Mouse (Mus musculus) liver, postnatal 0 days (tissue): ENCODE data around the gene Trappc5. TPM values are rescaled to one million over a fixed set of nuclear protein-coding genes. Genes with fewer than 3 reads are reported as not detected.

Experiments used
- ATAC-seq: fragments of 200-750 bp; cut with Nextera tagmentation; 2 replicates; pipeline ENCODE4 v1.8.0; 2017; ENCODE audit warnings: mild to moderate bottlenecking, moderate library complexity
- DNase-seq: peaks from one replicate; pipeline ENCODE4 v3.0.0-alpha.2; 2016
- H3K27ac ChIP-seq: fragments of 300-500 bp; sonication (generic); 2 replicates; pipeline ENCODE4 v1.5.1; 2014; ENCODE audit warnings: antibody characterized with exemption, moderate library complexity, mild to moderate bottlenecking, low read depth
- H3K27me3 ChIP-seq: fragments of 300-500 bp; sonication (generic); 2 replicates; pipeline ENCODE4 v1.6.1; 2014; ENCODE audit warnings: low read length, control low read depth, mixed read lengths; ENCODE audit not compliant: insufficient read depth
- H3K36me3 ChIP-seq: fragments of 300-500 bp; sonication (generic); replicated peaks from 2 replicates; pipeline ENCODE4 v1.6.1; 2014; ENCODE audit warnings: mild to moderate bottlenecking, control low read depth, low read length, moderate library complexity, mixed read lengths; ENCODE audit not compliant: insufficient read depth
- H3K4me1 ChIP-seq: fragments of 300-500 bp; sonication (generic); 2 replicates; pipeline ENCODE4 v1.6.1; 2014; ENCODE audit warnings: antibody characterized with exemption, mild to moderate bottlenecking, control low read depth; ENCODE audit not compliant: insufficient read depth
- H3K4me2 ChIP-seq: fragments of 300-500 bp; sonication (generic); 2 replicates; pipeline ENCODE4 v1.6.1; 2014; ENCODE audit warnings: low read depth, mild to moderate bottlenecking, low read length, moderate library complexity, mixed read lengths
- H3K4me3 ChIP-seq: fragments of 300-500 bp; sonication (generic); 2 replicates; pipeline ENCODE4 v1.5.1; 2014; ENCODE audit warnings: low read depth, low read length
- H3K9ac ChIP-seq: fragments of 300-500 bp; sonication (generic); replicated peaks from 2 replicates; pipeline ENCODE4 v1.6.1; 2014; ENCODE audit warnings: mild to moderate bottlenecking, moderate library complexity
- H3K9me3 ChIP-seq: fragments of 300-500 bp; sonication (generic); 2 replicates; pipeline ENCODE4 v1.6.1; 2016; ENCODE audit warnings: mild to moderate bottlenecking, control low read depth, low read length, mixed read lengths
- CTCF ChIP-seq: sonication (generic); IDR thresholded peaks from 2 replicates; pipeline ENCODE4 v1.5.1; 2016; ENCODE audit warnings: antibody characterized with exemption, low read depth
- EP300 ChIP-seq: IDR thresholded peaks from 2 replicates; pipeline ENCODE4 v1.6.1; 2016; ENCODE audit warnings: antibody characterized with exemption, low read depth, mild to moderate bottlenecking
- WGBS: fragments of 180-500 bp; shearing (Covaris S2); extraction: QIAGEN DNeasy Blood & Tissue Kit; methylation state at CpG from one replicate; pipeline ENCODE4 v1.1.7; 2014; ENCODE audit not compliant: insufficient replicate concordance; 5-methylcytosine and 5-hydroxymethylcytosine counted together
- polyA plus RNA-seq: library from polyadenylated mRNA; unstranded; fragments of >200 nt; fragmentation: Nextera tagmentation; extraction: Ambion mirVana; gene quantifications from 2 replicates; pipeline ENCODE4 v1.2.1, GENCODE M21; 2015

Gene Trappc5
- polyA plus RNA-seq, 1 experiment from 2014 or later = 16.6 TPM

DNA sequence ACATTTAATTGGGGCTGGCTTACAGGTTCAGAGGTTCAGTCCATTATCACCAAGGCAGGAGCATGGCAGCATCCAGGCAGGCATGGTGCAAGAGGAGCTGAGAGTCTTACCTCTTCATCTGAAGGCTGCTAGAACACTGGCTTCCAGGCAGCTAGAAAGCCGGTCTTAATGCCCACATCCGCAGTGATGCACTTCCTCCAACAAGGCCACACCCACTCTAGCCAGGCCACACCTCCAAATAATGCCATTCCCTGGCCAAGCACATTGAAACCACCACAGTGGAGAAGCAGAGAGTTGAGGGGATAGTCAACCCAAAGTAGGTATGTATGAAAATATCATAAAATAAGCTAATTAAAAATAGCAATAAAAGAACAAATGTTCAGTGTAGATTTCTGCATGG is 5.7 kb upstream of the Trappc5 start:
- Histone ChIP-seq H3K9me3 (no peaks in the 10 kb centered on the region), H3K9ac (no peak overlapping the region), H3K4me1 (peaks cover 3% of the 10 kb centered on the region; the same call in 1 of the 2 replicates), H3K36me3 (no peaks in the 10 kb centered on the region), H3K4me3 (no peak overlapping the region), H3K4me2 (peak overlapping the region; percentile 49; the same call in 1 of the 2 replicates), H3K27me3 (no peaks in the 10 kb centered on the region), H3K27ac (no peak overlapping the region)
- WGBS = 56% methylated on average over 2 of the region's 2 CpGs
- no peak for ATAC-seq
- TF ChIP-seq CTCF (no peak), EP300 (no peak)
- DNase-seq = peak; percentile 60

DNA sequence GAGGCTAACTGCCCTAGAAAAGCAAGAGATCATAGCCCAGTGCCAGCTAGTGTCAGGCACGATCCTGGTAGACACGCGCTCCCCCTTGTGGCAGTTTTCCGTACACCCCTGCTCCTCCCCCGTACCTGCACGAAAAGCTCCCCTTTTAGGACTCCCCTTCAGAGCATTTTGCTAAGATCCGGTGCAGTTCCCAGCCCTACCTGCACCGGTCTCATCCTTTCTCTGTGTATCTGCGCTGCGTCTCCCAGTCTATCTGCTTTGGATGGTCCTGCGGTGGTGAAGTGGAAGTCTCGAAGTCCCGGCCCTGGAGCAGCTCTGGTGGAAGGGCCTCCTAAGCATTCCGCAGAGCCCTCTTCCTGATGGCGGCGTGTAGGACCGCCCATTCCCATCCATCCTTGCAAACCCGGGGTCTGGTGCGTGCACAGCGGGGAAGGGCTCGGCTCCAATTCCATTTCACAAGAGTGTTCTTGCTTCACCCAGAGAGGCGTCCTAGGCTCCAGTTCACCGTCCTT is 4.1 kb upstream of the Trappc5 start, which contains the start of gene Fcor:
Gene Fcor, minus strand, starts transcription at position 383 of the 512 bp plus-strand sequence.
- Histone ChIP-seq H3K4me2 (peak within 1 kb of the TSS; percentile 82), H3K9ac (peak within 1 kb of the TSS; percentile 47), H3K4me1 (peaks cover 8% of the 10 kb centered on the region), H3K4me3 (peak within 1 kb of the TSS; percentile 54), H3K36me3 (no peaks in the 10 kb centered on the region), H3K27me3 (no peaks in the 10 kb centered on the region), H3K27ac (peak within 1 kb of the TSS; percentile 1; the same call in 1 of the 2 replicates), H3K9me3 (no peaks in the 10 kb centered on the region)
- 0 out of 2 replicates have a peak, but pooled peaks have one; percentile 11 for TF ChIP-seq EP300
- TF ChIP-seq CTCF = peak; percentile 95
- DNase-seq (peak; percentile 88), ATAC-seq (peak; percentile 66)
- WGBS = 2% methylated on average over 23 of the region's 23 CpGs

DNA sequence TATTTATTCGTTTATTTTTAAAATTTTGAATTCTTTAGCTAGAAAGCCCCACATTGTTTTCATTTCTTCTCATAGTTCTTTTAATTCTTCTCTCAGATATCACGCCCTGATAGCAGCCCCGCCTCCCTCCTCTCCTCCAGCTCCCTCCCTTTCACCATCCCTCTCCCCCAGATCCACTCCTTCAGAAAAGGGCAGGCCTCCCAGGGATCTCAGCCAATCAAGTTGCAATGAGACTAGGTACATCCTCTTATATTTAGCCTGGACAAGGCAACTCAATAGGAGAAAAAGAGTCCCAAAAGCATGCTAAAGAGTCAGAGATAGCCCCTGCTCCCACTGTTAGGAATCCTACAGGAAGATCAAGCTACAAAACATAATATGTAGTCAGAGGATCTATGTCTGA is 1.4 kb upstream of the Trappc5 start:
- Histone ChIP-seq H3K9me3 (no peaks in the 10 kb centered on the region), H3K4me2 (no peak overlapping the region), H3K36me3 (peaks cover 10% of the 10 kb centered on the region), H3K9ac (no peak overlapping the region), H3K4me1 (peaks cover 19% of the 10 kb centered on the region), H3K27me3 (no peaks in the 10 kb centered on the region), H3K4me3 (no peak overlapping the region), H3K27ac (no peak overlapping the region)
- ATAC-seq (no peak), DNase-seq (no peak)
- TF ChIP-seq EP300 (no peak), CTCF (no peak)
- WGBS = 57% methylated on average over 3 of the region's 3 CpGs

DNA sequence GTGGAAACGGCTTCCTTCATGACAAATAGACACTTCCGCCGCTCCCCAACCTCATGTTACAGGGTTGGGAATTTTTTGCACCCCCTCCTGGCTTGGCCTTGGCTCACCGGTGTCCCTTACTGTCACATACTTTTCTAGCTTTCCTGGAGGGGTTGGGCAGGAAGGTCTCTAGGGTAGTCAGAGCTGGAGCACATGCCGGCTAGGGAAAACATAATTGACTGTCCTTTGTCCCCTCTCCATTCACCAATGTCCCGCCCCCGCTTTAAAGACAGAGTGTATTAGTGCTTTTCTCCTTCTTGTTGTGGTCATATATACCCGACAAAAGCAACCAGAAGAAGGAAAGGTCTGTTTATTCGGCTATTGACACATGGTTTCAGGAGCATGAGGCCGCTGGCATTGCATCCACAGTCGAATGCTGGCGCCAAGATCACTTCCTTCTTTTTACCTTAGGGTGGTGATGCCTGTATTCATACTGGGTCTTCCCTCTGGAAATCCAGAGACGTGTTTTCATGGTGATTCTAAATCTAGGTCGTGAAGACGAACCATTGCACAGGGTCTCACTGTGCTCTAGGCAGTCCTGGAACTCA is 987 bp downstream of the Trappc5 start:
- WGBS = under 1% methylated on average over 15 of the region's 15 CpGs
- peaks cover 19% of the 10 kb centered on the region for H3K4me1 ChIP-seq
- peak overlapping the region; percentile 94 for H3K9ac ChIP-seq
- peaks cover 22% of the 10 kb centered on the region for H3K36me3 ChIP-seq
- no peaks in the 10 kb centered on the region for H3K9me3 ChIP-seq
- H3K4me2 ChIP-seq = peak overlapping the region; percentile 89
- no peaks in the 10 kb centered on the region for H3K27me3 ChIP-seq
- peak overlapping the region; percentile 97 for H3K27ac ChIP-seq
- H3K4me3 ChIP-seq = peak overlapping the region; percentile 94
- DNase-seq (no peak), ATAC-seq (no peak)
- TF ChIP-seq EP300 = no peak

DNA sequence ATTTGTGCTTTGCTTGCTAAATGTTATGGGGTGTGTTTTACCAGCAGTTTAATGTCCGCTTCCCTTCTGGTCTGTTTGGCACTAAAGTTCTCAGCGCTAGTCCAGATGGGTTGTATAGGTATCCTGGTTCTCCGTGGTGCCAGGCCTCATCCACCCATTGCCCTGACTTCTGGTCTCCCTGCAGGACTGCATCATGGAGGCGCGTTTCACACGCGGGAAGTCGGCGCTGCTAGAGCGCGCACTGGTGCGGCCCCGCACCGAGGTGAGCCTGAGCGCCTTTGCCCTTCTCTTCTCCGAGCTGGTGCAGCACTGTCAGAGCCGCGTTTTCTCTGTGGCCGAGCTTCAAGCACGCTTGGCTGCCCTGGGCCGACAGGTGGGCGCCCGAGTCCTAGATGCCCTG is 2.7 kb downstream of the Trappc5 start:
- ATAC-seq (no peak), DNase-seq (no peak)
- Histone ChIP-seq H3K27me3 (no peaks in the 10 kb centered on the region), H3K4me1 (peaks cover 16% of the 10 kb centered on the region), H3K9ac (no peak overlapping the region), H3K27ac (no peak overlapping the region), H3K4me2 (no peak overlapping the region), H3K9me3 (no peaks in the 10 kb centered on the region), H3K4me3 (no peak overlapping the region), H3K36me3 (peaks cover 22% of the 10 kb centered on the region)
- TF ChIP-seq CTCF (no peak), EP300 (no peak)
- WGBS = 91% methylated on average over 23 of the region's 23 CpGs

DNA sequence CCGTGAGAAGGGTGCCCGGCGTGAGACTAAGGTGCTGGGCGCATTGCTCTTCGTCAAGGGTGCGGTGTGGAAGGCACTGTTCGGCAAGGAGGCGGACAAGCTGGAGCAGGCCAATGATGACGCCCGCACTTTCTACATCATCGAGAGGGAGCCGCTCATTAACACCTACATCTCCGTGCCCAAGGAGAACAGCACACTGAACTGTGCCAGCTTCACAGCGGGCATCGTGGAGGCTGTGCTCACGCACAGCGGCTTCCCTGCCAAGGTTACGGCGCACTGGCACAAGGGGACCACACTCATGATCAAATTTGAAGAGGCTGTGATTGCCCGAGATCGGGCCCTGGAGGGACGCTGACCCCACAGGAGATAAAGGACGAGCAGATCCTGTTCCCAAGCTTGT is 3.1 kb downstream of the Trappc5 start:
- Histone ChIP-seq H3K9ac (no peak overlapping the region), H3K4me2 (no peak overlapping the region), H3K9me3 (no peaks in the 10 kb centered on the region), H3K27me3 (no peaks in the 10 kb centered on the region), H3K4me1 (peaks cover 16% of the 10 kb centered on the region), H3K27ac (no peak overlapping the region), H3K36me3 (peaks cover 22% of the 10 kb centered on the region), H3K4me3 (no peak overlapping the region)
- WGBS = 94% methylated on average over 23 of the region's 23 CpGs
- DNase-seq = no peak
- TF ChIP-seq EP300 (no peak), CTCF (no peak)
- no peak for ATAC-seq
